Mouse (Mus musculus) forebrain, embryonic 12.5 days (tissue): Measurements from ENCODE around the gene Alox12e. TPM values are rescaled to one million over a fixed set of nuclear protein-coding genes. Genes with fewer than 3 reads are reported as not detected.

Experiments
- ATAC-seq: fragments of 200-750 bp; cut with Nextera tagmentation; 2 replicates; pipeline ENCODE4 v1.8.0; 2017; ENCODE audit warnings: moderate TSS enrichment; ENCODE audit not compliant: low FRiP score
- H3K27ac ChIP-seq: fragments of 300-500 bp; sonication (generic); 2 replicates; pipeline ENCODE4 v1.5.1; 2016; ENCODE audit warnings: mild to moderate bottlenecking
- H3K27me3 ChIP-seq: fragments of 300-500 bp; sonication (generic); 2 replicates; pipeline ENCODE4 v1.6.1; 2016; ENCODE audit warnings: mild to moderate bottlenecking
- H3K36me3 ChIP-seq: fragments of 300-500 bp; sonication (generic); replicated peaks from 2 replicates; pipeline ENCODE4 v1.6.1; 2016; ENCODE audit warnings: mild to moderate bottlenecking
- H3K4me1 ChIP-seq: fragments of 300-500 bp; sonication (generic); 2 replicates; pipeline ENCODE4 v1.6.1; 2016
- H3K4me2 ChIP-seq: fragments of 300-500 bp; sonication (generic); 2 replicates; pipeline ENCODE4 v1.6.1; 2016; ENCODE audit warnings: mild to moderate bottlenecking, moderate library complexity
- H3K4me3 ChIP-seq: fragments of 300-500 bp; sonication (generic); replicated peaks from 2 replicates; pipeline ENCODE4 v1.5.1; 2016; ENCODE audit warnings: mild to moderate bottlenecking
- H3K9ac ChIP-seq: fragments of 300-500 bp; sonication (generic); 2 replicates; pipeline ENCODE4 v1.6.1; 2016; ENCODE audit warnings: mild to moderate bottlenecking
- H3K9me3 ChIP-seq: fragments of 300-500 bp; sonication (generic); 2 replicates; pipeline ENCODE4 v1.6.1; 2016
- WGBS: fragments of 180-500 bp; shearing (Covaris S2); methylation state at CpG from one replicate; pipeline ENCODE4 v1.1.7; 2016; 5-methylcytosine and 5-hydroxymethylcytosine counted together
- polyA plus RNA-seq: library from polyadenylated mRNA; unstranded; fragments of >200 nt; fragmentation: Nextera tagmentation; extraction: Ambion mirVana; gene quantifications from 2 replicates; pipeline ENCODE4 v1.2.1, GENCODE M21; 2016

The Alox12e gene
- polyA plus RNA-seq, 1 experiment from 2014 or later, result not detected

DNA sequence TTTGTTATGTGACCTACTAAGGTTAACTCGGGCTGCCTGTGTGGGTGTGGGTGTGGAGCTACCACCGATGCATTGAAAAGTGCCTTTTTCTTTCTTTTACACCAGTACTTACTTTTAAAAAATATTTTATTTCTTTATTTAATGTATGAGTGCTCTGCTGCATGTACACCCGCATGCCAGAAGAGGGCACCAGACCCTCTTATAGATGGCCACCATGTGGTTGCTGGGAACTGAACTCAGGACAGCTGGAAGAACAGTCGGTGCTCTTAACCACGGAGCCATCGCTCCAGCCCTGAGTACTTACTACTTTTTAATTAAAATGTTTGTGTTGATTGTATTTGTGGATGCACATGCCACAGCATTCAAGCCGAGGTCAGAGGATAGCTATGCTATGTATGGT lies 8.6 kb downstream of the Alox12e start:
- WGBS, result 44% methylated on average over 7 of the region's 7 CpGs

GRCm38 (mm10) chr11:70309341-70309740 lies 13.1 kb downstream of the Alox12e start:
- 32% methylated on average over 9 of the region's 9 CpGs for WGBS
- no peak for ATAC-seq
- H3K4me2 ChIP-seq, result no peak overlapping the region

More for the DNA sequence above, 8.6 kb downstream of the Alox12e start:
- Histone ChIP-seq H3K9me3 (no peaks in the 10 kb centered on the region), H3K27ac (no peak overlapping the region), H3K9ac (no peak overlapping the region), H3K27me3 (peaks cover 22% of the 10 kb centered on the region; the same call in 1 of the 2 replicates), H3K4me1 (no peaks in the 10 kb centered on the region), H3K4me3 (no peak overlapping the region), H3K4me2 (no peak overlapping the region), H3K36me3 (no peaks in the 10 kb centered on the region)
- ATAC-seq, result no peak

DNA sequence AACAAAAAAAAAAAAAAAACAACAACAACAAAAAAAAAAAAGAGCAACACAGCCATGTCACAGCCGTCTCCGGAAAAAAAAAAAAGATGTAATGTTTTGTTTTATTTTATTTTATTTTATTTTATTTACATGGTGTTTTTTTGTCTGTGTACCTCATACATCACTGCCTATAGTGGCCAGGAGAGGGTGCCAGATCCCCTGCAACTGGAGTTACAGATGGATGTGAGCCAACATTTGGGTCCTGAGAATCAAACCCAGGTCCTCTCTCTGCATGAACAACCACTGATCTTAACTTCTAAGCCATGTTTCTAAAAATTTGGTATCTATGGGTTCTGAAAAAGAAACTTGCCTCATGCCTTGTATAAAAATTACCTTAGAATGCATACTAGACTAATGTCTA lies 14.1 kb downstream of the Alox12e start:
- WGBS, result 82% methylated on average over 2 of the region's 2 CpGs
- Histone ChIP-seq H3K27me3 (peaks cover 18% of the 10 kb centered on the region; the same call in 1 of the 2 replicates), H3K9me3 (no peaks in the 10 kb centered on the region), H3K36me3 (no peaks in the 10 kb centered on the region), H3K4me2 (no peak overlapping the region), H3K27ac (no peak overlapping the region), H3K4me1 (no peaks in the 10 kb centered on the region), H3K4me3 (no peak overlapping the region), H3K9ac (no peak overlapping the region)
- no peak for ATAC-seq

More at GRCm38 (mm10) chr11:70309341-70309740, 13.1 kb downstream of the Alox12e start:
- H3K9me3 ChIP-seq, result no peaks in the 10 kb centered on the region
- no peak overlapping the region for H3K4me3 ChIP-seq
- no peaks in the 10 kb centered on the region for H3K4me1 ChIP-seq
- H3K9ac ChIP-seq, result no peak overlapping the region
- H3K27ac ChIP-seq, result no peak overlapping the region
- peaks cover 18% of the 10 kb centered on the region; the same call in 1 of the 2 replicates for H3K27me3 ChIP-seq
- no peaks in the 10 kb centered on the region for H3K36me3 ChIP-seq

DNA sequence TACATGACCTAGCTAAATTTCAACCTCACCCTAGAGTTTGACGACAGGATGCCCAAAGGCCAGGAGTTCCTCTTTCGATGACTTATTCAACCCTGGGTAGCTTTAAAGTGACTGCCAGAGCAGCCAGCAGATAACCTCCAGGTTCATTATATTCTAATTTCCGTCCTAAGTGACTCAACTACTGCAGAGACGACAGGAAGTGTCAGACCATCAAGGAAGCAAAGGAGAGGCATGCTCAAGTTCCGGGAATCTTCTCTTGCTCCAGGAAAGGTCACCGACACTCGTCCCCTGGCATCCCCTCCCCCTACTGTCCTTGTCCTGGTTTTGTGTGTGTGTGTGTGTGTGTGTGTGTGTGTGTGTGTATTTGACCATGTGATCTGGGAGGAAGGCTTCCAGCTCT lies 16.3 kb downstream of the Alox12e start:
- 75% methylated on average over 7 of the region's 7 CpGs for WGBS

GRCm38 (mm10) chr11:70302293-70302692 lies 20.1 kb downstream of the Alox12e start:
- H3K4me3 ChIP-seq, result no peak overlapping the region
- H3K27me3 ChIP-seq, result peaks cover 5% of the 10 kb centered on the region; the same call in 1 of the 2 replicates
- H3K27ac ChIP-seq, result no peak overlapping the region
- H3K4me2 ChIP-seq, result no peak overlapping the region
- ATAC-seq, result no peak
- no peaks in the 10 kb centered on the region for H3K36me3 ChIP-seq
- H3K9me3 ChIP-seq, result peaks cover 6% of the 10 kb centered on the region
- H3K9ac ChIP-seq, result no peak overlapping the region
- 83% methylated on average over 4 of the region's 4 CpGs for WGBS
- H3K4me1 ChIP-seq, result no peaks in the 10 kb centered on the region

More for the DNA sequence above, 16.3 kb downstream of the Alox12e start:
- no peak for ATAC-seq
- peaks cover 5% of the 10 kb centered on the region; the same call in 1 of the 2 replicates for H3K27me3 ChIP-seq
- peaks cover under 1% of the 10 kb centered on the region; the same call in 1 of the 2 replicates for H3K9me3 ChIP-seq
- no peak overlapping the region for H3K4me3 ChIP-seq
- H3K4me2 ChIP-seq, result no peak overlapping the region
- H3K4me1 ChIP-seq, result no peaks in the 10 kb centered on the region
- no peak overlapping the region for H3K9ac ChIP-seq
- H3K36me3 ChIP-seq, result no peaks in the 10 kb centered on the region
- no peak overlapping the region for H3K27ac ChIP-seq

DNA sequence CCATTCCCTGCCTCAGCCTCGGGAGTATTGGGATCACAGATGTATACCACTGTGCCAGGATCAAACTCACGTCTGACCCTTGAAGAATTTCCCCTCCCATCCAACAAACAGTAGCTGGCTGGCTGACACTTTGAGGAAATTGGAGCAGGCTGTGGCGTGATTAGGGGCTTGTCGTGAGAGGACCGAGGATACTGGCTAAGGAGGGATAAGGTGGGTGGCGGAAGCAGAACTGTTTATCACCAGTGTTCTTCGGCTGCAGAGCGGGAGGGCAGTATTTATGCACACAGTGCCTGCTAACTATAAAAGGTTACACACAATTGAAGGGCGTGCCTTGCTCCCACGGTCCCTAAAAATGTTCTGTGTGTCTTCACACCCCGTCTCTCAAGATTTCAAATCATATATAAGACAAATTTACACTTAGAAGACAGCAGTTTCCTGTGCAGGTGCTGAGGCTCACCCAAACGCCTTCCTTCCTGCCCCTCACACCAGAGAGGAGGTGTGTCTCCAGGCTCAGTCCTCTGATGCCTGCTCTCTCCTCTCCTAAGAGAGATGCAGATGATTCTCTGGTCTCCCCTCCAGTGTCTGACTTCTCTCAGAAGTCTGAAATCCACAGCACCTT lies 24.5 kb downstream of the Alox12e start:
- 65% methylated on average over 12 of the region's 12 CpGs for WGBS
- no peak overlapping the region for H3K9ac ChIP-seq

DNA sequence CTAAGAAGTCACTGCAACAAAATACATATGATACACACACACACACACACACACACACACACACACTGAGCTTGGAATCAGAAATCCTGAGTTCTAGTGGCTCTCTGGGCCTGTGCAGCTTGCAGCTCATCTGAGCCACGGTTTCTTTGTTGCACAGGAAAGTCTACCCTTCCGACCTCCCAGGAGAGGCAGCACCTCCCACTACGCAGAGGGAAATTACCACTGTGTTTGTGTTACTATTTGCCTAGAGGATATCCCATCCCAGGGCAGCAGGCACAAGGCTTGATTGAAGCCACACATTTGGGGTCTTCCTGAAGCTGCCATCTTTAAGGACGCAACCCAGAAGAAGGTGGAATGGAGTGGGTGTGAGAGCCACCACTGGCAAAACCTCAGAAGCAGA lies 25.0 kb downstream of the Alox12e start:
- 64% methylated on average over 4 of the region's 4 CpGs for WGBS
- Histone ChIP-seq H3K4me1 (no peaks in the 10 kb centered on the region), H3K4me3 (no peak overlapping the region), H3K9me3 (peaks cover 6% of the 10 kb centered on the region), H3K36me3 (no peaks in the 10 kb centered on the region), H3K27me3 (no peaks in the 10 kb centered on the region), H3K9ac (no peak overlapping the region), H3K4me2 (no peak overlapping the region), H3K27ac (no peak overlapping the region)
- no peak for ATAC-seq

More for the DNA sequence above, 24.5 kb downstream of the Alox12e start:
- no peak overlapping the region for H3K4me3 ChIP-seq
- no peak overlapping the region for H3K27ac ChIP-seq
- no peaks in the 10 kb centered on the region for H3K36me3 ChIP-seq
- no peak for ATAC-seq
- no peaks in the 10 kb centered on the region for H3K4me1 ChIP-seq
- H3K27me3 ChIP-seq, result no peaks in the 10 kb centered on the region
- no peak overlapping the region for H3K4me2 ChIP-seq
- peaks cover 6% of the 10 kb centered on the region for H3K9me3 ChIP-seq

DNA sequence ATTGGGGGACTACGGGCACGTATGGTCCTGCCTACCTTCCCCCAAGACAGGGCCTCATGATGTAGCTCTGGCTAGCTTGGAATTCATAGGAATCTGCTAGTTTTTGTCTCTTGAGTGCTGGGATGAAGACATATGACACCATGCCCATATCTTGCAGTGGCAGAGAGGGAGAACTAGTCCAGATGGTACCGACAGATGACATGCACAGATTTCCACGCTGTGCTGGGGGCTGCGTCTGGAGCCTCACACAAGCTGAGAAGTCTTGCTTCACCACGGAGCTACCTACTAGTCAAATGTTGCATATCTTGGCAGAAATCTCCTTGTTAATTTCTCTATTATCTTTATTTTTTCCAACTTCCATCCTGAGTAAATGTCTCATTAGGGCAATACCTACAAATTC lies 28.5 kb downstream of the Alox12e start:
- no peak overlapping the region for H3K4me3 ChIP-seq
- no peaks in the 10 kb centered on the region for H3K36me3 ChIP-seq
- no peak overlapping the region for H3K4me2 ChIP-seq
- H3K9ac ChIP-seq, result no peak overlapping the region
- H3K27me3 ChIP-seq, result no peaks in the 10 kb centered on the region
- no peaks in the 10 kb centered on the region for H3K9me3 ChIP-seq
- WGBS, result 94% methylated on average over 6 of the region's 6 CpGs
- no peak overlapping the region for H3K27ac ChIP-seq
- H3K4me1 ChIP-seq, result no peaks in the 10 kb centered on the region
- ATAC-seq, result no peak

DNA sequence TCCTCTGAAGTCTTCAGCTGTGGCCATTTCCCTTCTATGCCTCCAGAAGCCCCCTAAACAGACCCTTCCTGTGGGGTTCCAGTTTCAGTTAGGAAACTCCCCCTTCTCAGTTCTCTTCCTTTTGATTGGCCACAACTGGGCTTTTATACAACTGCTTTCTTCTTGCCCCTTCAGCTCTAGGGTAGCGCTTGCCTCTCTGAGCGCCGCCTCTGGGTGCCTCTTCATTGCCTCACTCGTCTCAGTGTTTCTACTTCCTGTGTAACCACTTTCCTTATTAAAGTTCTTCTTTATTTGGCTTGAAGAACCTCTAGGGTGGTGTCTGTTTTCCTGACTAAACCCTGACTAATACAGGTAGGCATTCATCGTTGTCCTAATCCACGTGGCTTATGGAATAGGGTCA lies 31.2 kb downstream of the Alox12e start:
- Histone ChIP-seq H3K27me3 (no peaks in the 10 kb centered on the region), H3K4me3 (no peak overlapping the region), H3K36me3 (no peaks in the 10 kb centered on the region), H3K27ac (no peak overlapping the region), H3K4me1 (no peaks in the 10 kb centered on the region), H3K9ac (no peak overlapping the region), H3K9me3 (no peaks in the 10 kb centered on the region), H3K4me2 (no peak overlapping the region)
- ATAC-seq, result no peak
- 85% methylated on average over 6 of the region's 6 CpGs for WGBS

GRCm38 (mm10) chr11:70289236-70289635 lies 33.2 kb downstream of the Alox12e start:
- 31% methylated on average over 6 of the region's 6 CpGs for WGBS
- Histone ChIP-seq H3K27me3 (no peaks in the 10 kb centered on the region), H3K4me2 (no peak overlapping the region), H3K9ac (no peak overlapping the region), H3K4me1 (no peaks in the 10 kb centered on the region), H3K4me3 (no peak overlapping the region), H3K36me3 (no peaks in the 10 kb centered on the region), H3K27ac (no peak overlapping the region), H3K9me3 (no peaks in the 10 kb centered on the region)
- no peak for ATAC-seq

GRCm38 (mm10) chr11:70288102-70288501 lies 34.3 kb downstream of the Alox12e start:
- ATAC-seq, result no peak
- H3K4me2 ChIP-seq, result no peak overlapping the region
- 91% methylated on average over 10 of the region's 10 CpGs for WGBS
- no peaks in the 10 kb centered on the region for H3K36me3 ChIP-seq
- H3K4me3 ChIP-seq, result no peak overlapping the region
- H3K4me1 ChIP-seq, result no peaks in the 10 kb centered on the region
- H3K9ac ChIP-seq, result no peak overlapping the region
- no peaks in the 10 kb centered on the region for H3K27me3 ChIP-seq
- no peaks in the 10 kb centered on the region for H3K9me3 ChIP-seq
- H3K27ac ChIP-seq, result no peak overlapping the region

DNA sequence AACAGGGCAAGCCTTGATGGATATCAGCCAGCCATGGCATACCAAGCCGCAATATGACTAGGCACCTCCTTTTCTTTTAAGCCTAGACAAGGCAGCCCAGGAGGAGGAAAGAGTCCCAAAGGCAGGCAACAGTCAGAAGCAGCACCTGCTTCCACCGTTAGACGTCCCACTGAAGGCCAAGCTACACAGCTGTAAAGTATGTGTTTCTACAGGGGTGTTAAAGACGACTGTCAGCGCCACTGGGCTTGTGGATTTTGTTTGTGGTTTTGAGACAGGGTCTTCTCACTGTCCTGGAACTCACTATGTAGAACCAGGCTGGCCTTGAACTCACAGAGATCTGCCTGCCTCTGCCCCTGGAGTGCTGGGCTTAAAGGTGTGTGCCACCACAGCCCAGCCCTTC lies 36.7 kb downstream of the Alox12e start:
- H3K4me2 ChIP-seq, result no peak overlapping the region
- no peaks in the 10 kb centered on the region for H3K9me3 ChIP-seq
- H3K27ac ChIP-seq, result no peak overlapping the region
- 89% methylated on average over 5 of the region's 5 CpGs for WGBS
- no peak for ATAC-seq
- no peak overlapping the region for H3K9ac ChIP-seq
- H3K4me1 ChIP-seq, result no peaks in the 10 kb centered on the region
- H3K27me3 ChIP-seq, result no peaks in the 10 kb centered on the region
- no peaks in the 10 kb centered on the region for H3K36me3 ChIP-seq
- no peak overlapping the region for H3K4me3 ChIP-seq

- whole genome bisulfite sequencing, result 87% methylated on average over 3 of the region's 3 CpGs
- H3K9me3 ChIP-seq, result no peaks in the 10 kb centered on the region
- H3K9ac ChIP-seq, result no peak overlapping the region
- H3K36me3 ChIP-seq, result no peaks in the 10 kb centered on the region
- no peak overlapping the region for H3K4me2 ChIP-seq
- H3K27ac ChIP-seq, result no peak overlapping the region
- ATAC-seq, result no peak
- no peaks in the 10 kb centered on the region for H3K27me3 ChIP-seq
- H3K4me1 ChIP-seq, result no peaks in the 10 kb centered on the region
- no peak overlapping the region for H3K4me3 ChIP-seq
Observed at GRCm38 (mm10) chr11:70284757-70285156, 37.7 kb downstream of the Alox12e start.
